Mouse (Mus musculus): ENCODE measurements around the gene Ugt1a7c. TPM values are rescaled to one million over a fixed set of nuclear protein-coding genes. Genes with fewer than 3 reads are reported as not detected.

Gene Ugt1a7c
- polyA plus RNA-seq, 1 experiment, result 184 TPM

DNA sequence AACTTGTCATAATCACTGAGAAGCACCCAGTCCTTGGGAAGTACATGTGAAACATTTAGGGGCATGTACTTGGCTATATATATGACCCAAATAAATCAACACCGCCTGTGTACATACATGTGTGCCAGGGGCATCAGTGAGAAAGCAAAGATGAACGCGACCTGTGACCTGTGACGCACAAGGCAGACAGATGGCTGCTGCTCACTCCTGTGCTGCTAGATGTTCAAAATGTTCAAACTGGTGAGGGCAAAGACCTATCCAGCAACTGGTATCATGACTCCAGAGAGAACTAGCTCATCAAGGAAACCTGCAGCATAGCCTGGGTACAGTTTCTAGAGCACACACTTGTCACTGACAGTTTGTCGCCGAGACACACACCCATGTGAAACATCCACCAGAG is 172.6 kb downstream of the Ugt1a7c start:
- TF ChIP-seq POLR2A (IDR thresholded peaks at IDR 0.05; ENCODE audit: borderline replicate concordance, low read depth, low read length) (no peak), CTCF (IDR thresholded peaks at IDR 0.05; ENCODE audit: low read depth, low read length) (no peak)
- Histone ChIP-seq H3K27ac (ENCODE audit: insufficient read depth, low read depth, low read length) (no peak overlapping the region), H3K4me1 (ENCODE audit: control insufficient read depth, insufficient read depth, low read length) (peaks cover 5% of the 10 kb centered on the region), H3K4me3 (ENCODE audit: insufficient read depth, low read length) (no peak overlapping the region)

DNA sequence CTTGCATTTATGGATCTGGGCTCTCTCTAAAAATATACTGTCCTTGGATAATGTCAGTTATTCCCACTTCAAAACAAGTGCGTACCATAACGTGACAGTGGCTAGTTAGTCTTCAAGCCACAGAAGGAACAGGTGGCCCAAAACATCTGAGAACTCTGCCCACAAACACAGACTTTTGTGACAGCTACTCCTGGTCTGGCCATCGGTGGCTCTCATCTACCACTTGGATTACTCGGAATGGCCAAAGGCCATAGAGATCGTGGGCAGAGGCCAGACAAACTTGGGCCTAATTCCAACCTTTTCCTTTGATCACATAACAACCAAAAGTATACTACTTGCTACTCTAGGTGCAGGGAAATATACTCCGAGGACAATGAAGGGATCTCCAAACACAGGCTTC is 173.2 kb downstream of the Ugt1a7c start:
- TF ChIP-seq CTCF (IDR thresholded peaks at IDR 0.05; ENCODE audit: low read depth, low read length) (no peak), POLR2A (IDR thresholded peaks at IDR 0.05; ENCODE audit: borderline replicate concordance, low read depth, low read length) (no peak)
- Histone ChIP-seq H3K27ac (ENCODE audit: insufficient read depth, low read depth, low read length) (no peak overlapping the region), H3K4me3 (ENCODE audit: insufficient read depth, low read length) (no peak overlapping the region), H3K4me1 (ENCODE audit: control insufficient read depth, insufficient read depth, low read length) (no peaks in the 10 kb centered on the region)

Other genes with a start within 250 kb of the Ugt1a7c start
- 91.0 and 100 TPM in 2 replicates for gene Dgkd, start 241.8 kb upstream of the Ugt1a7c start, polyA plus RNA-seq (2012; ENCODE audit: insufficient read depth, insufficient read length, missing spikeins)
- 16.7 and 19.2 TPM in 2 replicates for gene Usp40, start 86.5 kb upstream of the Ugt1a7c start, polyA plus RNA-seq (2012; ENCODE audit: insufficient read depth, insufficient read length, missing spikeins)
- not detected in 2 replicates for gene Ugt1a10, start 39.7 kb upstream of the Ugt1a7c start, polyA plus RNA-seq (2012; ENCODE audit: insufficient read depth, insufficient read length, missing spikeins)
- gene Ugt1a9, start 24.3 kb upstream of the Ugt1a7c start, polyA plus RNA-seq (2012; ENCODE audit: insufficient read depth, insufficient read length, missing spikeins), result 5.6 TPM in 1 of 2 replicates, not detected in the other
- gene Ugt1a8, start 7.2 kb upstream of the Ugt1a7c start, polyA plus RNA-seq (2012; ENCODE audit: insufficient read depth, insufficient read length, missing spikeins), result 8.3 TPM in 1 of 2 replicates, not detected in the other
- 23.8 and 25.2 TPM in 2 replicates for gene Ugt1a6b, start 8.2 kb downstream of the Ugt1a7c start, polyA plus RNA-seq (2012; ENCODE audit: insufficient read depth, insufficient read length, missing spikeins)
- 34.0 and 62.4 TPM in 2 replicates for gene Ugt1a6a, start 39.7 kb downstream of the Ugt1a7c start, polyA plus RNA-seq (2012; ENCODE audit: insufficient read depth, insufficient read length, missing spikeins)
- gene Ugt1a5, start 71.0 kb downstream of the Ugt1a7c start, polyA plus RNA-seq (2012; ENCODE audit: insufficient read depth, insufficient read length, missing spikeins), result 35.1 and 38.1 TPM in 2 replicates
- 10.9 and 11.5 TPM in 2 replicates for gene Ugt1a2, start 105.5 kb downstream of the Ugt1a7c start, polyA plus RNA-seq (2012; ENCODE audit: insufficient read depth, insufficient read length, missing spikeins)
- gene Dnajb3, start 110.7 kb downstream of the Ugt1a7c start, polyA plus RNA-seq (2012; ENCODE audit: insufficient read depth, insufficient read length, missing spikeins), result not detected in 2 replicates
- gene Ugt1a1, start 116.9 kb downstream of the Ugt1a7c start, polyA plus RNA-seq (2012; ENCODE audit: insufficient read depth, insufficient read length, missing spikeins), result 12.7 and 19.4 TPM in 2 replicates
- gene Mroh2a, start 131.9 kb downstream of the Ugt1a7c start, polyA plus RNA-seq (2012; ENCODE audit: insufficient read depth, insufficient read length, missing spikeins), result 1.6 and 2.9 TPM in 2 replicates
- gene Hjurp, start 182.6 kb downstream of the Ugt1a7c start, polyA plus RNA-seq (2012; ENCODE audit: insufficient read depth, insufficient read length, missing spikeins), result 69.1 and 71.0 TPM in 2 replicates
- not detected in 2 replicates for gene Trpm8, start 182.6 kb downstream of the Ugt1a7c start, polyA plus RNA-seq (2012; ENCODE audit: insufficient read depth, insufficient read length, missing spikeins)

Data from bone marrow macrophage, adult 2 months (primary cell).